Mouse (Mus musculus) liver, adult 2 months (tissue): ENCODE measurements around the gene Tnfsf13b. TPM values are rescaled to one million over a fixed set of nuclear protein-coding genes. Genes with fewer than 3 reads are reported as not detected.
A peak's percentile ranks its signal among the peaks of the same experiment; 100 is the strongest.

Source experiments
- DNase-seq: peaks from one replicate; pipeline ENCODE4 v3.0.0-alpha.2; 2011; ENCODE audit warnings: low read depth, low spot score; ENCODE audit errors: extremely low read depth
- H3K27ac ChIP-seq: fragments of 200-500 bp; replicated peaks from 2 replicates; pipeline ENCODE4 v1.5.1; 2012; ENCODE audit warnings: low read depth, mild to moderate bottlenecking, control low read depth, inconsistent platforms, low read length; ENCODE audit not compliant: insufficient read depth
- H3K27me3 ChIP-seq: fragments of 200-500 bp; 2 replicates; pipeline ENCODE4 v1.6.1; 2012; ENCODE audit warnings: mild to moderate bottlenecking, moderate library complexity, low read length, inconsistent platforms; ENCODE audit not compliant: control insufficient read depth, insufficient read depth
- H3K36me3 ChIP-seq: fragments of 200-500 bp; 2 replicates; pipeline ENCODE4 v1.6.1; 2012; ENCODE audit warnings: low read length, inconsistent platforms; ENCODE audit not compliant: control insufficient read depth, insufficient read depth
- H3K4me1 ChIP-seq: fragments of 200-500 bp; 2 replicates; pipeline ENCODE4 v1.6.1; 2011; ENCODE audit warnings: low read length; ENCODE audit not compliant: control insufficient read depth, insufficient read depth
- H3K4me3 ChIP-seq: fragments of 200-500 bp; 2 replicates; pipeline ENCODE4 v1.5.1; 2011; ENCODE audit warnings: low read depth, mild to moderate bottlenecking, control low read depth, low read length, moderate library complexity; ENCODE audit not compliant: insufficient read depth
- H3K79me2 ChIP-seq: fragments of 200-500 bp; 2 replicates; pipeline ENCODE4 v1.6.1; 2012; ENCODE audit warnings: inconsistent platforms, mild to moderate bottlenecking, low read length, moderate library complexity; ENCODE audit not compliant: control insufficient read depth, insufficient read depth
- H3K9ac ChIP-seq: fragments of 200-500 bp; 2 replicates; pipeline ENCODE4 v1.6.1; 2012; ENCODE audit warnings: low read depth, mild to moderate bottlenecking, control low read depth, inconsistent platforms, low read length
- CTCF ChIP-seq: fragments of 200-500 bp; IDR thresholded peaks from 2 replicates; pipeline ENCODE4 v1.5.1; 2011; ENCODE audit warnings: low read depth, low read length, control low read depth
- POLR2A ChIP-seq: fragments of 200-500 bp; IDR thresholded peaks from 2 replicates; pipeline ENCODE4 v1.6.1; 2011; ENCODE audit warnings: low read length, control low read depth; ENCODE audit not compliant: insufficient read depth; ENCODE audit errors: extremely low read depth
- WGBS: fragments of 180-500 bp; shearing (Covaris S2); methylation state at CpG from one replicate; pipeline ENCODE4 v1.1.7; 2018; 5-methylcytosine and 5-hydroxymethylcytosine counted together
- polyA plus RNA-seq: library from polyadenylated mRNA; depleted of rRNA; stranded (reverse); fragments of >200 nt; gene quantifications from 2 replicates; pipeline ENCODE4 v1.2.3, GENCODE M21; 2012
- total RNA-seq: library from RNA; depleted of rRNA; stranded (reverse); fragments of >200 nt; gene quantifications from 2 replicates; pipeline ENCODE4 v1.2.3, GENCODE M21; 2014

The Tnfsf13b gene
- total and polyA plus RNA-seq, 2 experiments: 0.11 to 0.37 TPM

DNA sequence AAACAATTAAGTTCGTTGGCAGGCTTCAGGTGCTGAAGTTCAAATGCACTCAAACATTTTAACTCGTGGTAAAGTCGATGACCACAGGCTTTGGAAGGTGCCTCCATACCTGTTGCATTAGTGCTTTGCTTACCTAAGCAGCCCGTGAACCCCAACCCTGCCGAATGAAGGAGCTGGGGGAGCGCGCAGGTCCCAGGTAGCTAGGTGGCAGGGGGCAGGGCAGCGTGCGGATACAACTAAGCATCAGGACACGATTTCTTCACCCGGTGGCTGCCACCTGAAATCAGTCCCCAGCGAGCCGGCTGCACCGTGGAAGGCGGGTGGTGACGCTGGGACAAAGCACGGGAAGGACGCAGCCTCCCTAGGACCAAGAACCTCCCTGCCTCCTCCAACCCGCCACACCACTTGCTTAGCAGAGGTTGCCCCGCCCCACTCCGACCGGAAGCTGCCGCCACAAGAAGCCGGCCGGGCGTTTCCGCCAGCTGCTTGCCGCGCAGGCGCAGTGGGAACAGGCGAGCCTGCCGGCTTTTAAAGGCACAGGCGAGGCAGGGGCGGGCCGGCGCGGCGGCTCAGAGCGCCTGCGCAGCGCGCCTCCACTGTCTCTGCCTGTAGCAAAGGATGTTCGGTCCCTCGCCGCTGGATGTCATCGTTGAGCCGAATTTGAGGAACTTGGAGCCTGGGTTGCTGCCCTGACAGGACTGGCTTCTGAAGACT is 30.2 kb upstream of the Tnfsf13b start:
- WGBS: under 1% methylated on average over 47 of the region's 47 CpGs
- H3K9ac ChIP-seq: peak overlapping the region; percentile 79
- peaks cover 15% of the 10 kb centered on the region; the same call in 1 of the 2 replicates for H3K79me2 ChIP-seq
- H3K4me3 ChIP-seq: peak overlapping the region; percentile 68
- H3K4me1 ChIP-seq: peaks cover 10% of the 10 kb centered on the region
- no peaks in the 10 kb centered on the region for H3K27me3 ChIP-seq
- TF ChIP-seq POLR2A: no peak
- peak; percentile 91 for TF ChIP-seq CTCF
- peak; percentile 92 for DNase-seq
- H3K27ac ChIP-seq: peak overlapping the region; percentile 26; the same call in 1 of the 2 replicates
- H3K36me3 ChIP-seq: peaks cover 12% of the 10 kb centered on the region

DNA sequence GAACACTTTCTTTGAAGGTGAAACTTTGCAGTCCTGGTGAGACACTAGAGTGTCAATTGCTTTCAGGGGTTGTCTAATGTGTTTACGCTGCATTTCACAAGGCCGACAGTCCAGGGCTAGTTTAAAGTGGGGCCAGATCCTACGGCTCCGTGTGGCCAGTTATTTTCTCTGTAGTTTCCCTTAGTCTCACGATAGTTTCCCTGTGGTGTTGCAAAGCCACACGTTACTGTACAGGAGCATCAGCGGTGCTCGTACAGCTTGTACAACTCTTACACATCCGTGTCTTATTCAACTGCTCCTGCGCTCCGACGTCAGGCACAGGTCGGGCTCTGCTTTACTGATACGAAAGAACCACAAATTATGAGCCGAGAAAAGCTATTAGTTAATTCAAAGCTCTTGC is 29.3 kb upstream of the Tnfsf13b start:
- DNase-seq: peak; percentile 26
- H3K4me1 ChIP-seq: peaks cover 10% of the 10 kb centered on the region
- H3K27ac ChIP-seq: peak overlapping the region; percentile 17
- 19% methylated on average over 15 of the region's 15 CpGs for WGBS
- H3K36me3 ChIP-seq: peaks cover 9% of the 10 kb centered on the region; the same call in 1 of the 2 replicates
- no peak for TF ChIP-seq POLR2A
- TF ChIP-seq CTCF: no peak
- H3K27me3 ChIP-seq: no peaks in the 10 kb centered on the region
- peaks cover 17% of the 10 kb centered on the region; the same call in 1 of the 2 replicates for H3K79me2 ChIP-seq
- peak overlapping the region; percentile 86 for H3K4me3 ChIP-seq
- peak overlapping the region; percentile 46 for H3K9ac ChIP-seq

DNA sequence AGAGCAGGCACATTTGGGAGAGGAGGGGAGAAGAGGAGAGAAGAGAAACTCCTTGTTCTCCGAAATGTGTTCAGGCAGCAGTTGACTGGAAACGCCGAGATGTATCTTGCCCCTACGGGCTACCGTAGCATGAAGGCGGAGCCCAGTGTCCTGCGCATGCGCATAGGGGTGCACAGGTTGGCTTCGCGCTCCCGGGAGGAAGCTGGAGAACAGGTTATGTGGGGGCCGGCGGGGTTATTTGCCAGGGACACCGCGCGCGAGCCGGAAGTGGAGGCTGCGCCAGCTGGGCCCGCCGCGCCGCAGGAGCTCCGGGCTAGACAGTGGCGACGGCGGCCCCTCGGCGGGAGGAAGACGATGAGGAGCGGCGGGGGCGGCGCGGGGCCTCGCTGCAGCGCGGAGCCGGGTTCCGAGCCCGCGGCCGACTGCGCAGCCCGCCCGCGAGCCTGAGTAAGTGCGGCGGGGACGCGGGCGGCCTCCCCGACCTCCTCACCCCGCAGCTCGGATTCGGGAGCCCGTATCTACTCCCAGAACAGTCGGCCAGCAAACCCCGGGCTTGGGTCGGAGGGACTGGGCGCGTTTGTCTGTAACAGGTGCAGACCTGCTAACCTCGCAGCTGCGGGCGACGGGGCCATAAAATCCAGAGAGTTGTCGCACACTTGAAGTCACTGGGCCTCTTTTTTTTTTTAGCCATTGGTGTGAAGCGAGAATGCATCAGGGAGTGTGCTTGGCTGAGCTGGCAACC is 28.5 kb upstream of the Tnfsf13b start, which contains the start of the genes Lig4 and Abhd13:
TSS of gene Lig4 (minus strand) at position 114 of the 742 bp plus-strand sequence.
TSS of gene Abhd13 (plus strand) at position 135 of the 742 bp plus-strand sequence.
- WGBS: under 1% methylated on average over 68 of the region's 68 CpGs

GRCm38 (mm10) chr8:9978475-9979230 is 27.6 kb upstream of the Tnfsf13b start:
- H3K4me3 ChIP-seq: peak overlapping the region; percentile 86
- 21% methylated on average over 18 of the region's 18 CpGs for WGBS
- peaks cover 10% of the 10 kb centered on the region for H3K36me3 ChIP-seq
- H3K79me2 ChIP-seq: peaks cover 27% of the 10 kb centered on the region; the same call in 1 of the 2 replicates
- peak; percentile 66 for DNase-seq
- peaks cover 10% of the 10 kb centered on the region for H3K4me1 ChIP-seq
- no peak overlapping the region for H3K27ac ChIP-seq
- TF ChIP-seq CTCF (no peak), POLR2A (no peak)
- H3K9ac ChIP-seq: peak overlapping the region; percentile 89
- no peaks in the 10 kb centered on the region for H3K27me3 ChIP-seq

More for the DNA sequence above, 28.5 kb upstream of the Tnfsf13b start, which contains the start of the genes Lig4 and Abhd13:
- peak within 1 kb of the TSS; percentile 86 for H3K4me3 ChIP-seq
- peaks cover 10% of the 10 kb centered on the region for H3K4me1 ChIP-seq
- H3K79me2 ChIP-seq: peaks cover 18% of the 10 kb centered on the region; the same call in 1 of the 2 replicates
- DNase-seq: peak; percentile 94
- H3K9ac ChIP-seq: peak within 1 kb of the TSS; percentile 89
- H3K36me3 ChIP-seq: peaks cover 5% of the 10 kb centered on the region; the same call in 1 of the 2 replicates
- H3K27me3 ChIP-seq: no peaks in the 10 kb centered on the region
- peak within 1 kb of the TSS; percentile 54 for H3K27ac ChIP-seq
- peak; percentile 35; the same call in 1 of the 2 replicates for TF ChIP-seq POLR2A
- no peak for TF ChIP-seq CTCF

DNA sequence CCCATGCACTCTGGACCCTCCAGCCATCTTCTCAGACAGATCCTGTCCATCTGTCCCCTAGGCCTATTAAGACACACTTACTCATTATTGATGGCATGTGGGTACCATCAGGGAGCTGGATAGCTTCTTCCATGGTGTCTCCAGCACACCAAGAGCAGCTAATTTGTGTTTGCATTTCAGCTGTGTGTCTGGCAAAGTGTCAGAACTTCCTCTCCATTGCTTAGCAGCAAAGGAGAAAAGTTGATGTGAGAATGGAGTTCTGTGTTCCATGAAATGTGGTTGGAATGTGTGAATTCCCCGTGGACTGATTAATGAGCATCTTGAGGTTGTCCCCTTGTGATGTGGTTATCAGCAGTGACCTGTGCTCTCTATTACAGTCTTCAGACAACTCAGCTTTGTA is 26.5 kb upstream of the Tnfsf13b start:
- Histone ChIP-seq H3K79me2 (peaks cover 32% of the 10 kb centered on the region; the same call in 1 of the 2 replicates), H3K9ac (no peak overlapping the region), H3K4me3 (no peak overlapping the region), H3K4me1 (peaks cover 10% of the 10 kb centered on the region), H3K27ac (no peak overlapping the region), H3K27me3 (no peaks in the 10 kb centered on the region), H3K36me3 (peaks cover 10% of the 10 kb centered on the region)
- WGBS: 79% methylated on average over 1 of the region's 1 CpGs
- TF ChIP-seq POLR2A: no peak
- TF ChIP-seq CTCF: no peak
- no peak for DNase-seq
